Mouse (Mus musculus) E14TG2a.4 (cell line): ENCODE results near the gene Arhgap23.

Experiments
- CTCF ChIP-seq: conservative IDR thresholded peaks from 2 replicates; pipeline ENCODE4 v1.5.1; 2014; ENCODE audit warnings: low read length
- NANOG ChIP-seq: IDR thresholded peaks from 2 replicates; pipeline ENCODE4 v1.6.1; 2014; ENCODE audit warnings: borderline replicate concordance, low read length, mixed read lengths
- POU5F1 ChIP-seq: IDR thresholded peaks from 2 replicates; pipeline ENCODE4 v1.6.1; 2014; ENCODE audit warnings: low read length, borderline replicate concordance

- no peak for TF ChIP-seq CTCF
- no peak for TF ChIP-seq NANOG
- TF ChIP-seq POU5F1: no peak
These were observed 30.7 kb downstream of the Arhgap23 start for GRCm38 (mm10) chr11:97445999-97446511.
